23 mouse cellular contexts compared by ENCODE assay signal in the genomic region with DNA sequence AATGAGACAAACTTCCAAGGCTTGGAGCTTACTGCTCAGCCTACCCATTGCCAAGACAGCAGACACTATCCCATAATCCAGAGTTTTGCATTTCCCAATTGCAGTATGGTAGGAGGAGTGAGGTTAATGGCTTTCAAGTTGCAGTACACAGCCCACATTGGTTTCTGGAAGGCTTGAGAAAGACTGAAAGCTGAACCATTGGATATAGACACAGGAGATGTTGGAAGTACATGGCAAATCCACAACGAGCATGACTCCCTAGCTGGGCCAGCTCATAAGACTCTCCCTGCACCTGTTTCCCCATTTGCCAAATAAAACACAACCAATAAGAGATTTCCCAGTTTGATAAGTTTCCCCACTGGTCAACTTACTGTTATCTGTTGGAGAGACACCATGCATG.
"Had no signal": no experiment of that assay in that cellular context is flagged by ENCODE, and none has a peak within 500 bp of the region (broad histone marks: within the 10 kb centered on the region; RNA-seq: fewer than 3 reads in every experiment).

No protein-coding gene starts in this region.

- H3K27me3 ChIP-seq: heart, embryonic 12.5 days; hindbrain, embryonic 13.5 days; hindbrain, embryonic 15.5 days; intestine, embryonic 15.5 days; kidney, embryonic 15.5 days; limb, embryonic 13.5 days; limb, embryonic 15.5 days; liver, embryonic 12.5 days had no signal

- H3K36me3 ChIP-seq: heart, embryonic 10.5 days; heart, embryonic 12.5 days; hindbrain, embryonic 13.5 days; hindbrain, embryonic 15.5 days; intestine, embryonic 15.5 days; kidney, embryonic 15.5 days; limb, embryonic 13.5 days; limb, embryonic 15.5 days; liver, embryonic 12.5 days had no signal

- DNase-seq: gastrocnemius, postnatal 25 days; heart, adult 18-20 months; heart, postnatal 10 days; heart, postnatal 36 days; kidney, adult 11 months; kidney, adult 2 months; kidney, adult 9 months; kidney, postnatal 14 days; kidney, postnatal 36 days; layer of hippocampus, adult 9-11 months; layer of hippocampus, postnatal 36 days had no signal

- H3K4me2 ChIP-seq: heart, embryonic 12.5 days; hindbrain, embryonic 13.5 days; hindbrain, embryonic 15.5 days; intestine, embryonic 15.5 days; kidney, embryonic 15.5 days; limb, embryonic 13.5 days; limb, embryonic 15.5 days; liver, embryonic 12.5 days had no signal

- H3K9me3 ChIP-seq: heart, embryonic 10.5 days; heart, embryonic 12.5 days; hindbrain, embryonic 13.5 days; hindbrain, embryonic 15.5 days; intestine, embryonic 15.5 days; kidney, embryonic 15.5 days; limb, embryonic 13.5 days; limb, embryonic 15.5 days; liver, embryonic 12.5 days had no signal

- H3K9ac ChIP-seq: heart, embryonic 12.5 days; hindbrain, embryonic 13.5 days; hindbrain, embryonic 15.5 days; intestine, embryonic 15.5 days; kidney, embryonic 15.5 days; limb, embryonic 13.5 days; limb, embryonic 15.5 days; liver, embryonic 12.5 days; liver, embryonic 14.5 days had no signal

- H3K4me3 ChIP-seq: heart, embryonic 10.5 days; heart, embryonic 12.5 days; hindbrain, embryonic 13.5 days; hindbrain, embryonic 15.5 days; intestine, embryonic 15.5 days; kidney, embryonic 15.5 days; limb, embryonic 13.5 days; limb, embryonic 15.5 days; liver, embryonic 12.5 days had no signal

- H3K4me1 ChIP-seq: intestine, embryonic 15.5 days; kidney, embryonic 15.5 days; liver, embryonic 12.5 days had no signal

- ATAC-seq: hindbrain, postnatal 0 days; intestine, embryonic 15.5 days; liver, embryonic 12.5 days had no signal

- H3K27ac ChIP-seq: heart, embryonic 10.5 days; hindbrain, embryonic 13.5 days; hindbrain, embryonic 15.5 days; hindbrain, postnatal 0 days; intestine, embryonic 15.5 days; kidney, embryonic 15.5 days; kidney, postnatal 0 days; limb, embryonic 13.5 days; limb, embryonic 15.5 days; liver, embryonic 12.5 days; liver, embryonic 14.5 days had no signal
